Mouse (Mus musculus) skeletal muscle tissue, postnatal 0 days (tissue): ENCODE data around the gene Vmn2r89. TPM values are rescaled to one million over a fixed set of nuclear protein-coding genes. Genes with fewer than 3 reads are reported as not detected.

Experiments
- polyA plus RNA-seq: library from polyadenylated mRNA; unstranded; fragments of >200 nt; fragmentation: Nextera tagmentation; extraction: Ambion mirVana; gene quantifications from 2 replicates; pipeline ENCODE4 v1.2.1, GENCODE M21; 2015

Gene Vmn2r89
- not detected in 2 replicates for polyA plus RNA-seq

DNA sequence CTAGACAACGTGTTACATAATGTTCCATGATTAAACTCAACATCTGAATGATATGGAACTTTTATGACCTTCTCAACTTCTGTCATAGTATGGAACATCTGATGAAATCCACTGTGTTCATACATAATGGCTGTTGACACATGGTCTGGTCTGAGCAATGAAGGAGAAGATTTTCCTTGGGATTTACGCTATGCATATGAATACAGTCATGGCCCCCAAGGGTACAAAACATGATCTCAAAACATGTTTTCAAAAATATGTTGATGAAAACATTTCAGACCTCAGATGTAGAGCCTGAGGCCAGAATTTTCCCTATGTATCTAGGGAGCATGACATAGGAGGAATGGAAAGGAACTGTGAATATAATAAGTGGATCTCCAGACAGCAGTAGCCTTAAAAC is at the start of gene Vmn2r89:
TSS of gene Vmn2r89 (plus strand) at position 301 of the 400 bp plus-strand sequence.

DNA sequence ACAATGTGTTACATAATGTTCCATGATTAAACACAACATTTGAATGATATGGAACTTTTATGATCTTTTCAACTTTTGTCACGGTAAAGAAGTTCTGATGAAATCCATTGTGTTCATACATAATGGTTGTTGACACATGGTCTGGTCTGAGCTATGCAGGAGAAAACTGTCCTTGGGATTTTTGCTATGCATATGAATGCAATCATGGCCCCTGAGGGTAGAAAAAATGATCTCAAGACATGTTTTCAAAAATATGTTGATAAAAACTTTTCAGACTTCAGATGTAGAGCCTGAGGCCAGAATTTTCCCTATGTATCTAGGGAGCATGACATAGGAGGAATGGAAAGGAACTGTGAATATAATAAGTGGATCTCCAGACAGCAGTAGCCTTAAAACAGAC is 41.1 kb upstream of the Vmn2r89 start, which contains the start of gene Vmn2r88:
TSS of gene Vmn2r88 (plus strand) at position 301 of the 400 bp plus-strand sequence.

Other genes with a start within 250 kb of the Vmn2r89 start
- gene Ear14, start 248.5 kb upstream of the Vmn2r89 start, polyA plus RNA-seq: not detected in 2 replicates
- gene Rnase2a, start 195.7 kb upstream of the Vmn2r89 start, polyA plus RNA-seq: not detected in 2 replicates
- not detected in 2 replicates for gene Gm7247, start 90.1 kb upstream of the Vmn2r89 start, polyA plus RNA-seq
- not detected in 2 replicates for gene Vmn2r88, start 41.0 kb upstream of the Vmn2r89 start, polyA plus RNA-seq
- not detected in 2 replicates for gene Gm5622, start 100.9 kb downstream of the Vmn2r89 start, polyA plus RNA-seq
- not detected in 2 replicates for gene Gm17175, start 122.2 kb downstream of the Vmn2r89 start, polyA plus RNA-seq
- not detected in 2 replicates for gene Gm17174, start 140.3 kb downstream of the Vmn2r89 start, polyA plus RNA-seq
- gene Gm17078, start 159.5 kb downstream of the Vmn2r89 start, polyA plus RNA-seq: not detected in 2 replicates
- gene Gm4181, start 183.8 kb downstream of the Vmn2r89 start, polyA plus RNA-seq: not detected in 2 replicates
- not detected in 2 replicates for gene Gm17079, start 243.6 kb downstream of the Vmn2r89 start, polyA plus RNA-seq